Mouse (Mus musculus): ENCODE data around the gene Ppara.
A peak's percentile ranks its signal among the peaks of the same experiment; 100 is the strongest.

Gene Ppara

GRCm38 (mm10) chr15:85705013-85705528 is 29.7 kb upstream of the Ppara start:
- no peak for DNase-seq (ENCODE audit: low read depth, low spot score)

DNA sequence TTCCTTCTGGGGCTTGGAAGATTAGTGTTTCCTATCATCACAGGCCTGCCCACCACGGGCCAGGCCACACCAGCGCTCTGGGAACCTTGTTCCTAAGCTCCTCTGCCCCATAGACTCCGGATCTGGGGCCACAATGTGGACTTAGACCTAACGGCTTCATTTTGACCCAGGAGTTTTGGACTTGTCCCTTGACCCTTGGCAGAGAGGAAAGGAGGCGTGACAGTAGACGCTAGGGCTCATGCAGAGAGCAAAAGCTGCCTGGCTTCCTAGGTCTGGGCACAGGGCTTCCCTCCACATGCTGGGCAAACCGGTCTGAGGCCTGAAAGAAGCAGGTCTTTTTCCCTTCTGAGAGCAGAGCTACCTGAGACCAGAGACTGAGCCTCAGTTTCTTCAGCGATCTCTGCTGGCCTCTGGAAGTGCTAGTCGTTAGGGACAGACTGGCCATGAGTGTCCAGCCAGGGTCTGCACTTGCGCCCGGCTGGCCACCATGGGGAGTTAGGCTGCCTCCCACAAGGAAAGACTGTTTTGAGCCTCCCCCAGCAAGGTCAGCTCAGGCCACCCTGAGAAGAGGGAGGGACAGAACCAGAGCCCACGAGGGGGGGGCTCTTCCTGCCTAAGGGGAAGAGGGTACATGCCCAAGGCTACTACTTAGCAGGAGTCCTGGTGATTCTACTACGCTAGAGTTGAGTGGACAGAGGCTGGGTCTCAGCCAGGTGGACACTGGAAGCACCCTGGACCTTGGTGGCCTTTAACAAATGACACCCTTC is 29.0 kb upstream of the Ppara start:
- DNase-seq (ENCODE audit: low read depth, low spot score) = no peak

DNA sequence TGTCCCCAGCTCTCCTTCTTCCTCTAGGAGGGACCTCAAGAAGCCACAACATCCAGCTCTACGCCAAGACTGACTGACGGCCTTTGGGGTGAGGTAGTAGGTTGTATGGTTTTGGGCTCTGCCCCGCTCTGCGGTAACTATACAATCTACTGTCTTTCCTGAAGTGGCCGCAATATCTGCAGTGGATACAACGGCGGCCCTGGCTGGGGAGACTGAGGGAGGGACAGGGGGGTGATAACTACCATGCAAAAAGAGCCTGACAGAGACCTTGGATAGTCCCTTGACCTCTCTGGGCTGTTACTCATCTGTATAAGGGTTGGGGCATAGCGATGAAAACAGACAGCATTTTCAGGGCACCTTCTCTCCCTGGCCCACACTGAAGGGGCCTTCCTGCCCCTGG is 28.3 kb upstream of the Ppara start:
- DNase-seq (ENCODE audit: low read depth, low spot score) = no peak

- no peak for DNase-seq (ENCODE audit: low read depth, low spot score)
These were observed 27.8 kb upstream of the Ppara start for GRCm38 (mm10) chr15:85707017-85707416.

- no peak for DNase-seq (ENCODE audit: low read depth, low spot score)
These were observed 27.2 kb upstream of the Ppara start for GRCm38 (mm10) chr15:85707458-85708030.

DNA sequence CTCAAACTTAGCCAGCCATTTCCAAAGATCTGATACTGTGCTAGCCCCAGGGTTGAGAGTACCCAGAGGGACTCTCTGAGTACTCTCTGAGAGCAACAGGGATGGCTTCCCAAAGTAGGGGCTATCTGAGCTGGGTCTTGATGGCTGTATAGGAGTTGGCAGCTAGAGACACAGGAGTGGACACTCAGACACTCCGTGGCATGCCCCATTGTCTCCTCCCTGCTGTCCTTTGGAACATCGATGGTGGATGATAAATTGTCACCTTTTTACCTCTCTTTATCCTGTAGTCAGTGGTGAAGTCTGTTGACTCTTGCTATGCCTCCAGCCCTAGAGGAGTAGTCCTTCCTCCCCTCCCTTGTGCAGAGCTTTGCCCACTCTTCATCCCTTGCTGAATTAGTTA is 26.6 kb upstream of the Ppara start:
- no peak for DNase-seq (ENCODE audit: low read depth, low spot score)

DNA sequence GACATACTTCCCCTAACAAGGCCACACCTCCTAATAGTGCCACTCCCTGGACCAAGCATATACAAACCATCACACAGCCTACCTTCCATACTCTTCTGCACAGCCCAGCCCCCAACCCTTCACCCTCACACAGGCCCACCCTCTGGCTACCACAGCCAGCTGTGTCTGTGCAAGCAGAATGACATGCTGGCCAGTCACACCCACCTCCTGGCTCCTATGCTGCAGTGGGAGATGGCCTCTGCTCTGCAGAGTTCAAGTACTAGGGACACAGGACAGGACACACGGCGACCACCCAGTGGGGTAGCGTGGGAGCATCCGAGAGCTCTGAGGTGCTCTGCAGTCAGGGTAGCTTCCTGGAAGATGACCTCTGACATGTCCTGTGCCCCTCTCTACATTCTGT is 25.9 kb upstream of the Ppara start:
- DNase-seq (ENCODE audit: low read depth, low spot score) = no peak

- DNase-seq (ENCODE audit: low read depth, low spot score) = peak; percentile 34
These were observed 25.4 kb upstream of the Ppara start for GRCm38 (mm10) chr15:85709268-85709973.

GRCm38 (mm10) chr15:85710179-85710578 is 24.6 kb upstream of the Ppara start:
- DNase-seq (ENCODE audit: low read depth, low spot score) = peak; percentile 34

GRCm38 (mm10) chr15:85710641-85711580 is 23.9 kb upstream of the Ppara start:
- DNase-seq (ENCODE audit: low read depth, low spot score) = no peak

DNA sequence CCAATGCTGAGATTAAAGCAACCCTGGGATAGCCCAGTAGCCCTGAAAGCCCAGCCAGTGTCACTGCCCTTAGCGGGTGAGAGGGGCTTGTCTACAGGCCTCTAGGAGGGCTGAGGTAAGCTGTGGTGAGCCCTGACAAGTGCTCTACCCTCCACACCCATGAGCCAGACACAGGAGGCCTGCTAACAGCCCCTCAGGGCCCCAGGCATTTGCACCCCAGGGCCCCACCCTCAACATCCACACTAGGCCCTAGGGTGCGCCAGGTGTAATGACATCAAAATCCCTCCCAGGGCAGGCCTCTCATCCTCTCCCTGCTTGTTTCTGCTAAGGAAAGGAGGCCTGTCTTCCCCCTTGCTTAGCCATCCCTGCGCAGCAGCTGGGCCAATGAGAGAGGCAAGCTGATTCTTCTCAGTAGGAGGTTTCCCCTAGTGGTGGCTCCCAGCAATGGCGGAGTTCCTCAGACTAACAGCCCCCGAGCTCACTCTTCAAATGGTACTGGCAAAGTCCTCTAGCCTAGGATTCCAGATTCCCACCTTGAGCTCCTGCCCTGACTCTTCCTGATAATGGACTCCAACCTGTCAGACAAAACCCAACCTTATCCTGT is 22.1 kb upstream of the Ppara start:
- DNase-seq (ENCODE audit: low read depth, low spot score) = peak; percentile 42

- no peak for DNase-seq (ENCODE audit: low read depth, low spot score)
These were observed 21.4 kb upstream of the Ppara start for GRCm38 (mm10) chr15:85713417-85713816.

- no peak for DNase-seq (ENCODE audit: low read depth, low spot score)
These were observed 19.7 kb upstream of the Ppara start for GRCm38 (mm10) chr15:85715059-85715458.

DNA sequence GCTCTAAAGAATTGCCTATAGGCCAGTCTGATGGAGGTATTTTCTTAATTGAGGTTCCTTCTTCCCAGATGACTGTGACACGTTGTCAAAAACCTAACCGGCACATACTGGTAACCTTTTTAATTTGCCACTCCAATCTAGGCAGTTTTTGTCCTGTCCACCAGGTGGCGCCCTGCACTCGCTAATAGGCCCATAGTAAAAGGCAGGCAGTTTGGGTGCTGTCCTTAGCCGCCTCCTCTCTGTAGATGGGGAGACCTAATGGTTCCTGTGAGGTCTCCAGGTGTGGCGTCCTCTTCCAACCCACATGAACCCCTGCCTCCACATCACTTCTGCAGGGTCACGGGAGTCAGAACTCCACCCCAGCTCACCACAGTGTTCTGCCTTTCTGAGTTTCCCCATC is 18.7 kb upstream of the Ppara start:
- DNase-seq (ENCODE audit: low read depth, low spot score) = no peak

GRCm38 (mm10) chr15:85716591-85716990 is 18.2 kb upstream of the Ppara start:
- no peak for DNase-seq (ENCODE audit: low read depth, low spot score)

DNA sequence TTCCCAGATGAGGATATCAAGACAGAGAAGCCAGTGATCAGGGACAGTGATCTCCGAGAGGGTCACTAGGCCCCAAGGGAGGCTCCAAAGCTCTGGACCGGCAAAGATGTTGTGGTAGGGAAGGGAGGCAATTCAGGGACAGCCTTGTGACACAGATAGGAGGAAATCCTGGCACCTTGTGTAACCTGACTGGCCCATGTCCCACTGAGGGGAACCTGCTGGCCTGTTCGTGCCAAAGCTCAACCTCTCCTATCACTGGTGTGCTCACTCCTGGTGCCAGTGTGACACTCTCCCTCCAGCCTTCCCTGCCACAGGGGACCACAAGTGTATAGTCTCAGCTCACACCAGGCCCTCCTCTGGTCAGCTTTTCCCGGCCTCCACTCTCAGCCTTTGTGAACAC is 17.8 kb upstream of the Ppara start:
- no peak for DNase-seq (ENCODE audit: low read depth, low spot score)

DNA sequence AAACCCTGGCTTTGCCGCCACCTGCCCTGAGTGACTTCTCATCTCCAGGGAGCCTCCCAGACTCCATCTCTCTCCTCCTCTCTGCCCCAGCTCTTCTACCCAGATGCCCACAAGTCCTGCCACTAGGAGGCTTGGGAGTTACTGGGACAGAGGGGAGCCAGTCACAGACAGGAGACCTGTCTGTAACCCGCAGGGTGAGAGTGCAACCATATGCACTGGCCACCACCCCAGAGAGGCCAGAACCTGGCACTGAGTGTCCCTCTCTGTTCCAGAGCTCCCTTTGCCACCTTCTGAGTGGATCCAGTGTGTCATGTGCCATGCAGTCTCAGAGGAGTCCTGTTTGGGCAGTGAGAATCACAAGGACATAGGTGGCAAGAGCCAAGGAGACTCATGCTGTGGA is 17.0 kb upstream of the Ppara start:
- DNase-seq (ENCODE audit: low read depth, low spot score) = no peak

DNA sequence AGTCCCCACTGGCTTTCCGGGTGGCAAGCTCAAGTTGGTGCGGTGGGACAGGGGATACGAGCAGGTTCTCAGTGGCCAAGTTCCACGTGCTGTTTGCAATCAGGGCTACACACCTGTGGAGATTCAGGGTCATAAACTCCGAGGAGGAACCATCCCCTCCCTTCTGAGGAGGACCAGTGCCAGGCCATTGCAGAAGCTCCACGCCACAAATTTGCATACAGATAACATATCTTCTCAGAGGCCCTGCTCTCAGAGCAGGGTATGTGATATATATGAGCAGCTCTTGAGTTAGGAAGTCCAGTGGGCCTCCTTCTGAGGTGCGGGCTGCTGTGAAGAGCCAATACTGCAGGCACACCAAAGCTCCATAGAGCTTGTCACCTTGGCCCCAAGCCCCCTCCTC is 15.8 kb upstream of the Ppara start:
- DNase-seq (ENCODE audit: low read depth, low spot score) = no peak

DNA sequence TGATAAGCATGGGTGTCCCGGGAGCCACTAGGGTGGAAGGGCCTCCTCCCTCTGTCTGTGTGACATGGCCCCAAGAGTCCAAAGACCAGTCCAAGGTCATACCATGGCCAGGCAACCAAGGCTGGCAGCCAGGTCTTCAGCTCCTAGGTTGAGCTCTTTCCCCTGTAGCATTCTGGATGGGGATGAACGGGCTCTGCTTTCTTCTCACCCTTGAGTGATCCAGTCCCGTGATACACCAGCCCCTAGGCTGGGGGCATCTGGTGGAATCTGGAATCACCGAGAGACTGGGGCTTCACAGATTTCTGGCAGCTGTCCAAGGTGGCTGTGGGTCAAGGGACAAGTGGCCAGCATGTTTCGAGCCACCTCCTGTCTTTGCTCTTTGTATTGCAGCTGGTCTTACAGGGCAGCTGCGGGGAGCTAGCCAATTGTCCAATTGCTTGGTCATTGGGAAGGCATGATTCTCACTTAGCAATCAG is 14.4 kb upstream of the Ppara start:
- DNase-seq (ENCODE audit: low read depth, low spot score) = no peak

GRCm38 (mm10) chr15:85724271-85725165 is 10.3 kb upstream of the Ppara start:
- no peak for DNase-seq (ENCODE audit: low read depth, low spot score)

Measured in WW6 (cell line).